Mouse (Mus musculus) midbrain, embryonic 14.5 days (tissue): Measurements from ENCODE around the gene Gm17542. TPM values are rescaled to one million over a fixed set of nuclear protein-coding genes. Genes with fewer than 3 reads are reported as not detected.
A peak's percentile ranks its signal among the peaks of the same experiment; 100 is the strongest.

Experiments
- ATAC-seq: fragments of 200-750 bp; cut with Nextera tagmentation; 2 replicates; pipeline ENCODE4 v1.8.0; 2017; ENCODE audit warnings: moderate number of reproducible peaks, moderate library complexity; ENCODE audit not compliant: low FRiP score, low TSS enrichment
- DNase-seq: peaks from one replicate; pipeline ENCODE4 v3.0.0-alpha.2; 2015
- H3K27ac ChIP-seq: fragments of 300-500 bp; sonication (generic); replicated peaks from 2 replicates; pipeline ENCODE4 v1.5.1; 2014; ENCODE audit warnings: mild to moderate bottlenecking, low read depth, low read length, moderate library complexity
- H3K27me3 ChIP-seq: fragments of 300-500 bp; sonication (generic); 2 replicates; pipeline ENCODE4 v1.6.1; 2014; ENCODE audit warnings: low read length, control low read depth, mixed read lengths; ENCODE audit not compliant: control insufficient read depth, insufficient read depth
- H3K36me3 ChIP-seq: fragments of 300-500 bp; sonication (generic); 2 replicates; pipeline ENCODE4 v1.6.1; 2014; ENCODE audit warnings: low read length, control low read depth; ENCODE audit not compliant: control insufficient read depth, insufficient read depth
- H3K4me1 ChIP-seq: fragments of 300-500 bp; sonication (generic); 2 replicates; pipeline ENCODE4 v1.6.1; 2014; ENCODE audit warnings: mild to moderate bottlenecking, antibody characterized with exemption, low read length, control low read depth; ENCODE audit not compliant: control insufficient read depth, insufficient read depth
- H3K4me2 ChIP-seq: fragments of 300-500 bp; sonication (generic); 2 replicates; pipeline ENCODE4 v1.6.1; 2014; ENCODE audit warnings: mild to moderate bottlenecking, low read length, moderate library complexity
- H3K4me3 ChIP-seq: fragments of 300-500 bp; sonication (generic); replicated peaks from 2 replicates; pipeline ENCODE4 v1.5.1; 2014; ENCODE audit warnings: low read depth, low read length
- H3K9ac ChIP-seq: fragments of 300-500 bp; sonication (generic); replicated peaks from 2 replicates; pipeline ENCODE4 v1.6.1; 2014; ENCODE audit warnings: mild to moderate bottlenecking, low read length, moderate library complexity
- H3K9me3 ChIP-seq: fragments of 300-500 bp; sonication (generic); 2 replicates; pipeline ENCODE4 v1.6.1; 2016; ENCODE audit warnings: low read length, control low read depth, mixed read lengths; ENCODE audit not compliant: control insufficient read depth
- WGBS: fragments of 180-500 bp; shearing (Covaris S2); extraction: QIAGEN DNeasy Blood & Tissue Kit; methylation state at CpG from one replicate; pipeline ENCODE4 v1.1.7; 2014; 5-methylcytosine and 5-hydroxymethylcytosine counted together
- polyA plus RNA-seq: library from polyadenylated mRNA; unstranded; fragments of >200 nt; fragmentation: Nextera tagmentation; extraction: Ambion mirVana; gene quantifications from 2 replicates; pipeline ENCODE4 v1.2.1, GENCODE M21; 2014

Gm17542 gene
- polyA plus RNA-seq, 1 experiment from 2014 or later = not detected

DNA sequence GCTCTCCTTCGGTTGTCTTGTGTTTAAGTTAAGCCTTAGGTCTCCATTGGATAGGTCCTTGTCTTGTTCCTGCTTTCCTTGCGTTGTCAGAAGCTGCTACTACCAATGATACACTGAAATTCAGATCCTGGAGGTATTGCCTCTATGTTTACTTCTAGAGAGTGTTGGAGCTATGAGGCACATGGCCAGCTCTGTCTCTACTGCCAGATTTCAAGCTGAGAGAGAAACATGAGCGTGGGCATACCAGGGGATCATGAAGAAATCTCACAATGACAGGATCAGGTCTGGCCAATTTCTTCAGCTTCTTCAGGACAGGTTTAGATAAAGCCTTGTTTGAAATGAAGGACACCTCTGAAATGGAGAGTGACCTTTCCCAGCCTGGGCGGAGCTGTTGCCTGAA, 19.1 kb downstream of the Gm17542 start:
- DNase-seq (no peak), ATAC-seq (no peak)
- H3K36me3 ChIP-seq = no peaks in the 10 kb centered on the region
- no peak overlapping the region for H3K4me3 ChIP-seq
- H3K27me3 ChIP-seq = no peaks in the 10 kb centered on the region
- H3K4me1 ChIP-seq = 0 out of 2 replicates have a peak, but pooled peaks cover 8% of the 10 kb centered on the region
- no peak overlapping the region for H3K27ac ChIP-seq
- H3K9me3 ChIP-seq = no peaks in the 10 kb centered on the region
- H3K9ac ChIP-seq = no peak overlapping the region
- H3K4me2 ChIP-seq = no peak overlapping the region
- WGBS = 90% methylated on average over 4 of the region's 4 CpGs

- no peaks in the 10 kb centered on the region for H3K9me3 ChIP-seq
- no peaks in the 10 kb centered on the region for H3K36me3 ChIP-seq
- H3K9ac ChIP-seq = no peak overlapping the region
- H3K4me2 ChIP-seq = no peak overlapping the region
- H3K4me1 ChIP-seq = no peaks in the 10 kb centered on the region
- DNase-seq (no peak), ATAC-seq (no peak)
- no peak overlapping the region for H3K4me3 ChIP-seq
- H3K27me3 ChIP-seq = no peaks in the 10 kb centered on the region
- no peak overlapping the region for H3K27ac ChIP-seq
- 77% methylated on average over 6 of the region's 7 CpGs for WGBS
These were observed 27.0 kb downstream of the Gm17542 start for GRCm38 (mm10) chr10:58691051-58691450.

- H3K4me2 ChIP-seq = no peak overlapping the region
- H3K9ac ChIP-seq = no peak overlapping the region
- no peak overlapping the region for H3K27ac ChIP-seq
- no peak for DNase-seq
- H3K27me3 ChIP-seq = no peaks in the 10 kb centered on the region
- H3K4me3 ChIP-seq = no peak overlapping the region
- ATAC-seq = no peak
- WGBS = 88% methylated on average over 6 of the region's 6 CpGs
- no peaks in the 10 kb centered on the region for H3K4me1 ChIP-seq
- no peaks in the 10 kb centered on the region for H3K36me3 ChIP-seq
- H3K9me3 ChIP-seq = no peaks in the 10 kb centered on the region
These were observed 38.7 kb downstream of the Gm17542 start for GRCm38 (mm10) chr10:58679298-58679697.

- no peaks in the 10 kb centered on the region for H3K27me3 ChIP-seq
- no peaks in the 10 kb centered on the region for H3K36me3 ChIP-seq
- no peaks in the 10 kb centered on the region for H3K9me3 ChIP-seq
- no peak within 1 kb of the TSS for H3K27ac ChIP-seq
- no peak within 1 kb of the TSS for H3K4me3 ChIP-seq
- DNase-seq (peak; percentile 88), ATAC-seq (peak; percentile 62)
- H3K4me1 ChIP-seq = peaks cover 6% of the 10 kb centered on the region; the same call in 1 of the 2 replicates
- 4% methylated on average over 20 of the region's 20 CpGs for WGBS
- H3K4me2 ChIP-seq = peak within 1 kb of the TSS; percentile 43
- no peak within 1 kb of the TSS for H3K9ac ChIP-seq
These were observed 42.5 kb downstream of the Gm17542 start, which contains the start of gene Edar for GRCm38 (mm10) chr10:58675533-58675932. TSS of gene Edar (minus strand) at chr10:58675654.

- peak; percentile 73 for ATAC-seq
These were observed 44.5 kb downstream of the Gm17542 start for GRCm38 (mm10) chr10:58673278-58674061.

GRCm38 (mm10) chr10:58672557-58673277, 45.3 kb downstream of the Gm17542 start:
- H3K36me3 ChIP-seq = no peaks in the 10 kb centered on the region
- H3K4me1 ChIP-seq = peaks cover 6% of the 10 kb centered on the region; the same call in 1 of the 2 replicates
- H3K27ac ChIP-seq = peak overlapping the region; percentile 60; the same call in 1 of the 2 replicates
- H3K27me3 ChIP-seq = no peaks in the 10 kb centered on the region
- ATAC-seq = peak; percentile 55; the same call in 1 of the 2 replicates
- WGBS = 28% methylated on average over 10 of the region's 10 CpGs
- 0 out of 2 replicates have a peak overlapping the region, but pooled peaks have one; percentile 16 for H3K4me2 ChIP-seq
- peak; percentile 33 for DNase-seq
- H3K4me3 ChIP-seq = no peak overlapping the region
- H3K9me3 ChIP-seq = no peaks in the 10 kb centered on the region
- H3K9ac ChIP-seq = no peak overlapping the region

More at GRCm38 (mm10) chr10:58673278-58674061, 44.5 kb downstream of the Gm17542 start:
- H3K4me1 ChIP-seq = peaks cover 6% of the 10 kb centered on the region; the same call in 1 of the 2 replicates
- H3K4me2 ChIP-seq = peak overlapping the region; percentile 16; the same call in 1 of the 2 replicates
- H3K4me3 ChIP-seq = no peak overlapping the region
- no peaks in the 10 kb centered on the region for H3K27me3 ChIP-seq
- H3K9ac ChIP-seq = no peak overlapping the region
- H3K36me3 ChIP-seq = no peaks in the 10 kb centered on the region
- peak overlapping the region; percentile 60; the same call in 1 of the 2 replicates for H3K27ac ChIP-seq
- peak; percentile 87 for DNase-seq
- H3K9me3 ChIP-seq = no peaks in the 10 kb centered on the region
- 24% methylated on average over 15 of the region's 15 CpGs for WGBS

- no peak for ATAC-seq
- Histone ChIP-seq H3K4me1 (no peaks in the 10 kb centered on the region), H3K27me3 (no peaks in the 10 kb centered on the region), H3K27ac (no peak overlapping the region), H3K36me3 (no peaks in the 10 kb centered on the region), H3K4me2 (no peak overlapping the region), H3K9ac (no peak overlapping the region), H3K4me3 (no peak overlapping the region), H3K9me3 (no peaks in the 10 kb centered on the region)
- DNase-seq = no peak
- WGBS = 82% methylated on average over 5 of the region's 5 CpGs
These were observed 54.1 kb downstream of the Gm17542 start for GRCm38 (mm10) chr10:58663868-58664267.
